Mouse (Mus musculus): ENCODE results near the gene Pax5. TPM values are rescaled to one million over a fixed set of nuclear protein-coding genes. Genes with fewer than 3 reads are reported as not detected.

Pax5 gene
- polyA plus RNA-seq (2012; rRNA removed): 0.02 and 0.14 TPM in 2 replicates

DNA sequence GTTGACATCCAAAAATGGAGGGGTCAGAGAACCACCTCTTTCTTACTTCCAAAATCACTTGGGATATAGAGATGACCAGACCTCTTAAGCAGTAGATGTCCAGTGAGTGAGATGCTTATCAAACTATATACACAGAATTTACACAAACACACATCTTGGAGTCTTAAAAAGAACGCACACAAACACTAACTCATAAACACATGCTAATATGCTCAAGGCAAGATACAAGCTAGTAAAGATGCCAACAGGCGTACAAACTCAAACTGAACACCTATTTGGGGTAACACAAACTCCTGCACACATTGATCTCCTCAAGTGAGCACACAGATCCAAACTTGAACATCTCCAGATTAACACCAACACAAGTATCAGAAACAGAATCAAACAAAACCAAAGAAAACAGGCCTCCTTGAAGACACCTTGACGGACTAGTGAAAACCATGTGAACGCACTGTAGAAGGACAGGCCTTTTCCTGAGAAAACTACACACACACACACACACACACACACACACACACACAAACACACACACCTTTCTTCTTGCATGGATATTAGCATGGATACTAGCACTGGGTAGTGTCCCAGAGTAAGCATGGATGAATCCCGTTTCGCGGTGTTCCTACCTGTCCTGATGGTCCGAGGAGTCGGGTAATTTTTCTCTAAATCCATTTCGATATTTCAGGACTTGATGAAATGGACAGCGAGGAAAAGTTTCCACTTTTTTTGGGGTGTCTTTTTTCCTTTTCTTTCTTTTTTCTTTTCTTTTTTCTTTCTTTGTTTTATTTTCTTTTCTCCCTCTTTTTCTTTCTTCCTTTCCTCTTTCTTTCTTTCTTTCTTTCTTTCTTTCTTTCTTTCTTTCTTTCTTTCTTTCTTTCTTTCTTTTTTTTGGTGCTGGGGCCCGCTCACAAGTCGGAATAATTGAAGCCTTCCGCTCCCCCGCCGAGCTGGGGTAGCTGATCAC lies at the start of gene Pax5:
TSS of gene Pax5 (minus strand) at position 748 of the 961 bp plus-strand sequence.

DNA sequence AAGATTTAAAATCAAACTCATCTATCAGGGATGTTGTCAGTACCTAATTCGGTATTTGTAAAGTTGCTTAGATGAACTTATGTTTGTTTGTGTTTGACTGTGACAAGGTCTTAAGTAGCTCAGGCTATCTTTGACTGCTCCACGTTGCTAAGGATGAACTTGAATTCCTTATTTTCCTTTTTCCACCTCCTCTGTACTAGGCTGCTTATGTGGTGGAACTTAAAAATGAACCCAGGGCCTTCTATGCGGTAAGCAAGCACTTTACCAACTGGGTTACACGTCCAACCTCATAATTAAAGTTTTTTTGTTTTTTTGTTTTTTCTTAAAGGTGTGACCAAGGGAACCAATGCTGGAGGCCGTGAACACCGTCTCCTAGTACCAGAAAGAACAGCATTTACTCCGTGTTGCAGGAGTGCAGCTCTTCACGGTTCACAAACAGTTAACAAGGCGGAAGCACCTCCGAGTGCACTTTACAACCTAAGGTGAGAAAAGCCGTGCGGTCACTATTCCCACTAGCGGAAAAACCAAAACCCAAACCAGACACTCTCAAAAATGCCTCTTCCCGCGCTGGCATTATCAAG lies 45.4 kb upstream of the Pax5 start, which contains the start of gene Zcchc7:
TSS of gene Zcchc7 (plus strand) at position 325 of the 581 bp plus-strand sequence.

Other genes with a start within 250 kb of the Pax5 start
- 1.4 and 2.6 TPM in 2 replicates for gene Zcchc7, start 45.4 kb upstream of the Pax5 start, polyA plus RNA-seq (2012; rRNA removed)

All from stomach, adult 2 months (tissue).